Mouse (Mus musculus) megakaryocyte-erythroid progenitor cell, adult 5-6 weeks (primary cell): ENCODE measurements at regions not wholly inside any gene's neighbourhood (a gene's known extent, or its start where the extent isn't known, plus 50 kb on each side); places are given as distances from the start of the nearest gene placed in this dataset.
A peak's percentile ranks its signal among the peaks of the same experiment; 100 is the strongest.

Experiments used
- ATAC-seq: replicated peaks from 2 replicates; pipeline ENCODE4 v1.8.0; 2016; ENCODE audit warnings: mild to moderate bottlenecking, inconsistent platforms; ENCODE audit not compliant: severe bottlenecking, poor library complexity, low FRiP score, low TSS enrichment

- ATAC-seq = no peak
Measured at GRCm38 (mm10) chr12:79924921-79925703, 187.7 kb downstream of the Zfp36l1 start.

GRCm38 (mm10) chr12:79923811-79924210 is 189.0 kb downstream of the Zfp36l1 start:
- ATAC-seq = no peak

GRCm38 (mm10) chr12:79921786-79922185 is 191.0 kb downstream of the Zfp36l1 start:
- ATAC-seq = no peak

GRCm38 (mm10) chr12:79918983-79919382 is 193.8 kb downstream of the Zfp36l1 start:
- peak; percentile 59 for ATAC-seq

- ATAC-seq = no peak
Measured at GRCm38 (mm10) chr12:79917634-79918289, 195.1 kb downstream of the Zfp36l1 start.

GRCm38 (mm10) chr12:79916896-79917633 is 195.7 kb downstream of the Zfp36l1 start:
- no peak for ATAC-seq

GRCm38 (mm10) chr12:79913898-79914297 is 198.9 kb downstream of the Zfp36l1 start:
- ATAC-seq = no peak

- no peak for ATAC-seq
Measured at GRCm38 (mm10) chr12:79912281-79913063, 200.3 kb downstream of the Zfp36l1 start.

- ATAC-seq = no peak
Measured at GRCm38 (mm10) chr12:79910884-79911759, 201.7 kb downstream of the Zfp36l1 start.

GRCm38 (mm10) chr12:79907583-79907982 is 205.2 kb downstream of the Zfp36l1 start:
- ATAC-seq = no peak

- ATAC-seq = peak; percentile 75
Measured at GRCm38 (mm10) chr12:79906738-79907365, 206.0 kb downstream of the Zfp36l1 start.

- 0 out of 2 replicates have a peak, but pooled peaks have one; percentile 16 for ATAC-seq
Measured at GRCm38 (mm10) chr12:79905828-79906737, 206.7 kb downstream of the Zfp36l1 start.

- ATAC-seq = no peak
Measured at GRCm38 (mm10) chr12:79904913-79905549, 207.8 kb downstream of the Zfp36l1 start.

GRCm38 (mm10) chr12:79902761-79903160 is 210.1 kb downstream of the Zfp36l1 start:
- no peak for ATAC-seq

GRCm38 (mm10) chr12:79902163-79902562 is 210.7 kb downstream of the Zfp36l1 start:
- ATAC-seq = no peak

- peak; percentile 77 for ATAC-seq
Measured at GRCm38 (mm10) chr12:79898198-79898930, 214.4 kb downstream of the Zfp36l1 start.
